Mouse (Mus musculus): Measurements from ENCODE around the gene Scai.

DNA sequence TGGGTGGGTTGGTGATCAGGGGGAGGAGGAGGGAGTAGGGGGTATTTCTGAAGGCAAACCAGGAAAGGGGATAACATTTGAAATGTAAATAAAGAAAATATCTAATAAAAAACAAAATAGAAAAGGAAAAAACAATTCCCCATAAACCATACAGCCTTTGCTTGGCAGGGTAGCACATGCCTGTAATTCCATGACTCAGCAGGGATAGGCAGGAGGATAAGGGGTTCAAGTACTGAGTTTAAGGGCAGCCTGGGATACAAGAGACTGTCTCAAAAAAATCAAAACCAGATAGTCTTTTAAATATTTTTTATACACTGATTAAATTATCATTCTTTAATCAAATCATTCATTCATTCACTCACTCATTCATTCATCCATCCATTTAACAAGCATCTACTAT, 80.0 kb downstream of the Scai start:
- TF ChIP-seq CTCF (IDR thresholded peaks at IDR 0.05; ENCODE audit: low read depth) (no peak), EP300 (optimal IDR thresholded peaks at IDR 0.05) (no peak)

Data from stomach, postnatal 0 days (tissue).